Mouse (Mus musculus) embryo, embryonic 11 days (tissue): ENCODE measurements around the gene Pcx.

Experiments
- DNase-seq: peaks from one replicate; pipeline ENCODE4 v3.0.0-alpha.2; 2015

Gene Pcx

DNA sequence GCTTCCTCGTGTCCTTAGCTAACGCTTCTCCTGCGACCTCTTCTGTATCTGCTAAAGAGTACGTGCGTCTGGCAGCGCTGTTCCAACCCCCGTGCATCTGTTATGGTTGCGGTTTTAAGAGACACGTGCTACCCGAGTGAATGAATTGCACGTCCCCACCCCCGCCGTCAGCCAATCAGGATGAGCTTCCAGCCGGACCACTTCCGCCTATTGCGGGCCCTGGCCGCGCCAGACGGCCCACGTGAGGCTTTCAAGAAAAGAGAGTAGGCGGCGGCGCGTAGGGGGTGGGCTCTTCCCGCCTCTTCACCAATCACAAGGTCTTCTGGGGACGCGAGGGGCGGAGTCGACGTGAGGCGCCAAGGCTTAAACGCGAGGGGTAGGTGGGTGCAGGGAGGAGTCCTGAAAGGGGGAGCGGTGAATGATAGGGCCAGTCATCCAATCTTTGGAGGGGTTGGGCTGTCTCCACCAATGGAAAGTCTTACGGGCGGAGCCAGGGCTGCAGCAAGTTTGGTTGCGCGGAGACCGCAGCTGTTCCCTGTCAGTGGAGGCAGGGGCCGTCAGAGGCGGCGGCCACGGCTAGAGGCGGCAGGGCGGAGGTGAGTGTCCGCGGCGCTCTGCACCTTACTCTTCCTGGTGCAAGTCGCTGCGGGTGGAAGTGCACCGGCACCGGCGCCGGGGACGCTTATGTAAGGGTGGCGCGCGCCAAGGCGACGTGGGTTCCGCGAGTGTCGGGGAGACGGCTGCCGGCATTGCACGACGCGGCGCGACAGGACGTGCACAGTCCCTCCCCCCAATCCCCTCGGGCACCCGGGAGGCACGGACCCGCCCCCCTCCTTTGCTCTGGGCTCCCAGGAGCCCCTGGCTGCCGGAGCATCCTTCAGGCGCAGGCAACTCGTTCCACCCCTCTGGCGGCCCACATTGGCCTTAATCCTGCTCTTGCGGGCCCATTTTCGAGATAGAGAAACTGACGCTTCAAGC is at the start of gene Pcx:
Pcx (plus strand) TSS at position 487 of the 978 bp plus-strand sequence.
- peak; percentile 100 for DNase-seq

DNA sequence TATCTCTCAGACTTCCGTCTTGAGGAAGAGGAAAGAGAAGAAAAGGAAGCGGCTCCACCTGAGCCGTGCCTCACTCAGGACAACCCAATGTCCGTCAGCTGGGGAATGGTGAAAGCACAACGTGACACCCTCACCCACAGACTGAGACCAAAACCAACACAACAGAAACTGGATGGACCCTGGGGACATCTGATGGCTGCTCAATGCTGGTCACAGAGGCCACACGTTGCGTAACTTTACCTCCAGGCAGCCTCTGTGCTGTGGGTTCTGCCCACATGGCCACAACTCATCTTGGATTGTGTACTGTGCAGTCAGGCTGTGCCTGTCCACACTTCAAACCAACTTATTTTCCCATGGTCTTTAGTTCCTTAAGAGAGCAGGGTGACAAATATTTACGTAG is 48.3 kb upstream of the Pcx start:
- no peak for DNase-seq

DNA sequence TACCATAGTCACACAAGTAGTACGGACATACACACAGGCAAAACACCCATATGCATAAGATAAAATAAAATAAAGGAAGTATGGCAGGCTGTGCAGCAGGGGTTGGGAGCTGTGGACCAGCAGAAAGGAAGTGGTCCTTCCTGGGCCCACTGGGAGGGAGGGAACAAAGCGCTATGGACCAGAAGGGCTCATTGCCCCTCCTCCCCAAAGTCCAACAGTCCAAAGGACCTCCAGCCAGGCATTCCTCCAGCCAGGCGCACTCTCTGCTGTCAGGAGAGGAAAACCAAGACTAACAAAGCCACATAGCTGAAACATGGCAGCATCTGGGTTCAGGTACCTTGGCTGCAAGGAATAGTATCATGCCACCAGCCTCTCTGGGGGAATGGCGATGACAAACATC is 45.6 kb upstream of the Pcx start:
- no peak for DNase-seq

DNA sequence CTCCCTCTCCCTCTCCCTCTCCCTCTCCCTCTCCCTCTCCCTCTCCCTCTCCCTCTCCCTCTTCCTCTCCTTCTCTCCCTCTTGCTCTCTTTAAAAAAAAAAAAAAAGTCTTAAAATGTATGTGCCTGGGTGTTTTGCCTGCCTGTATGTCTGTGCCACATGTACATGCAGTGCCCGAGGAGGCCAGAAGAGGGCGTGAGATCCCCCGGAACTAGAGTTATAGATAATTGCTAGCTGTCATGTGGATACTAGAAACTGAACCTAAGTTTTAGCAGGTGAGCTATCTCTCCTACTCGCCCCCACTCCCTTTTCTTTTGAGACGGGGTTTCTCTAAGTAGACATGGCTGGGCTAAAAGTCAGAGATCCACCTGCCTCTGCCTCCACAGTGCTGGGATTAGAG is 41.9 kb upstream of the Pcx start:
- DNase-seq: no peak

DNA sequence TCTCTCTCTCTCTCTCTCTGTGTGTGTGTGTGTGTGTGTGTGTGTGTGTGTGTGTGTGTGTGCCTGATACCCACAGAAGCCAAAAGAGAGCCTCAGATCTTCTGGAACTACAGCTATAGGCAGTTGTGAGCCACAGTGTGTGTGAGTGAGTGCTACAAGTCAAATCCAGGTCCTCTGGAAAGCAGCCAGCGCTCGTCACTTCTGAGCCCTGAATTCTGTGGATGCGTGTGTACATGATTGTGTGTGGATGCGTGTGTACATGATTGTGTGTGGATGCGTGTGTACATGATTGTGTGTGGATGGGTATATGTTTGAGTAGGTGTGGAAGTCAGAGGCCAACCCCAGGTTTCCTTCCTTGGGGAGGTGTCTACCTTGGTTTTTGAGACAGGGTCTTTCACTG is 36.7 kb upstream of the Pcx start:
- DNase-seq: no peak

DNA sequence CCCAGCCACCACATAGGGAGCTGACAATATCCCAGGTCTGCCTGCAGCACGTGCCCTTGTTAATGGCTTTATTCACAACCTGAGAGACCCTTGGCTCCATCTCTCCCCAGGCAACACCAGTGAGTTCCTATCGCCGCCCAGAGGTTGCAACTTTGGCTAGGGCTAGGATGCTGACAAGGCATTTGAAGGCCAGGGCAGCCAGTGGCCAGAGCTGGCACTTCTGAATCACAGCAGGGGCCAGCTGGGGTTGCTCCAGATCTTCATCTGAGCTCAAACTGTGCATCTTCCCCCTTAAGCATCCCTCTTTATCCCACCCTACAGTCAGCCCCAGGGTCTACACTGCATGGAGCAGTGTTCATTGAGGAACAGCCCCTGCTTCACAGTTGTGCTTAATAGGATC is 35.5 kb upstream of the Pcx start:
- no peak for DNase-seq

DNA sequence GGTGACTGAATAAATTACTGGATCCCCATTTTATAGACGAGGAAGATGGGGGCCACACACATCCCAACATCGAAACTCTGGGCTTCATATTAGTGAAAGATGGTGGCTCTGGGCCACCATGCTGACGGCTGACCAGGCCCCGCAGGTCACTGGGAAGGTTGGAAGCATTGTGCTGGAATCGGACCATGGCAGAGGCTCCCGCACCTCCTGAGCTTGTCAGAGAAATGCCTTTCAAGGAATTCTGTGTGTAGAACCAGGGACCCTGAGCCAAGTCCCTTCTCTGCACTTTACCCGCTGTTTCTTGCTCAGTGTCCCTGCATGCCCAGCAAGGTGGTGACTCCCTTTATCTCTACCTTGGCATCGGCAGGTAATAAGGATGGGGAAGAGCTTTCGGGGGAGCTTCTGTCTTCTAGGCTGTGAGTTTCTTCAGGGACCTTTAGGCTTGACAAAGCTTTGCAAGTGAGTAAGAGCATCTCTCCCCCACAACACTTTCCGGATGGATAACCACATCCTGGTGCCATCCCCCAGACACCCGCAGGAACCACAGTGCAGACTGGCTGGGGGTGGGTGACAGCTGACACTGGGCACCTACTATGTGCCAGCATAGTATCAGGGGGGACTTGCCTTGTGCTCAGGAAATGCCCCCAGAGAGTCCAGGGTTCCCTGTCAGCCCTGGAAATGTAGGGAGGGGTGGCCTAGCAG is 34.9 kb upstream of the Pcx start:
- DNase-seq: no peak

DNA sequence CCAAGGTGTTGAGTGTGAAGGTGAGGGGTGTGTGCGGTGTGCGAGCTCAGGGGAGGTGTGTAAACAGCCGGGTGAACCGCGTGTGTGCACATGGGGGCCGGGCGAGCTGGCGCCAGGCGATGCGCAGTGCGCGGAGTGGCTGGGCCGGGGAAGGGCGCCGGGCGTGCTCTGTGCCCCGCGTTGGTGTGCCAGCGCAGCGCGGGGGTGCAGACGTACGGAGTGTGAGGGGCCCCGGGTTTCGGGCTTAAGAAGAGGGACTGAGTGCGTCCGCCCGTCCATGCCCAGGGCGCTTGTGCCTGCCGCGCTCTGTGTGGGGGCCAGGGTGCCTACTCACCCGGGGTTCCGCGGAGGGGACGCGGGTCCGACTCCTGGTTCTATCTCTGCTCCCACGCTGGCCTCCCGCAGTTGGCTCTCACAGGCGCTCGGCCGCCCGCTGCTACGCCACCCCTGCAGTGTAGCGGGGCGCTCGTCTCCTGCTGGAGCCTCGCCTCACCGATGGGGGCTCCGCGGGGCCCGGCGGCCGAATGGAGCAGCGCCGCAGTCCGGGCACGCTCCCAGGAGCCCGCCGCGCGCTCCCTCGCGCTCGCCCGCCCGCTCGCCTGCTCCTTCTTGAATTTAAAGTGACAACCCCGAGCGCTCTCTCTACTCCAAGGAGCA is 33.5 kb upstream of the Pcx start:
- peak; percentile 75 for DNase-seq

DNA sequence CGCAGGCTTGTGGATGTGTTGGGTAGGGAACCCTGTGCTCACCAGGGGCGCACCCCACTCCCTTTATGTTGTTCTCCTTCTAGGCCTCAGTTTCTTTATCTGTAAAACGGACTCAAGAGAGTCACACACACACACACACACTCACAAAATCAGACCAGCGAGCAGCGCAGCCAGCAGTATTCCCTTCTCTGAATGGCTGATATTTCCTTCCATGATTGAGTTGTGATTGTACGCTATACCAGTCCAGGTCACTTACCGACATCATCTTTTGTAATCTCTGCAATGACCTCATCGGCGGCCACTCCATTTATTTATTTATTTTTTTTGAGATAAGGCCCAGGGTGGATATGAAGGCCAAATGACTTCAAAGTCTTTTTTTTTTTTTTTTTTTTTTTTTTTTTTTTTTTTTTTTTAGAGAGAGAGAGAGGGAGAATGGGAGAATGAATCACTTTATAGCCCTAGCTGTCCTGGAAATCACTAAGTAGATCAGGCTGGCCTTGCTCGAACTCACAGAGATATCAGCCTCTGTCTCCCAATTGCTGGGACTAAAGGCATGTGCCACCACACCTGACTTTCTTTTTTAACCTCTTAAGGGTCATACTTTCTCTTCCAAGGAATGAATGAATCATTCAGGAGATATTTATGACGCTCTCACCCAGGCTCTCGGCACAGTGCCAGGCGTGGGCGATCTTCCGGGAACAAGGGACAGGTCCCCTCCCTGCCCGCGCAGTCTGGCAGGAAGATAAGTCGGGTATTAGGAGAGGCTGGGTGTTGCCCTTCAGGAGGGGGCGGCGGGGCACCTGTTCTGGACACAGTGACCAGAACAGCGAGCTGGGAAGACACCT is 32.7 kb upstream of the Pcx start, which contains the start of gene Syt12:
Syt12 (minus strand) TSS at position 103 of the 845 bp plus-strand sequence.
- no peak for DNase-seq

DNA sequence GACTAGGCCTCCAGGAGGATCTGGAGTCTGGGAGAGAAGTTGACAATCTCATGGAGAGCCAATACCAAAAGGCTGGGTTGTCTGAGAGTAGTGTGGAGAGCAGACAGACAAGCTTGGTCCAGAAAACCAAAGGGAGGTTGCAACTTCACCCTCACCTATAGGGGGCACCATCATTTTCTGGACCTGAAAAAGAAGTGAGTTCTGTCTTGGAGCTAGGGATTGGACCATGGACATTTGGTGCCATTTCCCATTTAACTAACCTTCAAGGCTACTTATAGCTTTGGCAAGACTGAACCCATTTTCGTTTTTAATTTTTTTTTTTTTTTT is 32.1 kb upstream of the Pcx start:
- peak; percentile 35 for DNase-seq

DNA sequence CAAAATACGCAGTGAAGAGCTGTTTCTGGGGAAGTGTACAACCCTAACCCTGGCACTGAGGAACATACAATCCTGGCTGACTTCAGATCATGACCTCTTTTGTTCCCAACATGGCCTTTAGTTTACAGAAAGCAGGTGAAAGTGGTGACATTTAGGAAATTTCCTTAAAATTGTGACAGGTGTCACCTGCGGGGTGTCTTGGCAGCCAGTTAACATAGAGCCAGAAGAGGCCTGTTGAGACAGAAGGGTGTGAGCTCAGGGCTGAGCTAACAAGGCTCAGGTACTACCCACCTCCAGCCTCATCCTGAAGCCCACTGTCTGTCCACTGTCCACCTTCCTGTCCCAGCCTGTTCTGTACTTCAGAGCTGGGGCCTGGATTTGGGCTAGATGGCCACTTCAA is 30.2 kb upstream of the Pcx start:
- DNase-seq: no peak

DNA sequence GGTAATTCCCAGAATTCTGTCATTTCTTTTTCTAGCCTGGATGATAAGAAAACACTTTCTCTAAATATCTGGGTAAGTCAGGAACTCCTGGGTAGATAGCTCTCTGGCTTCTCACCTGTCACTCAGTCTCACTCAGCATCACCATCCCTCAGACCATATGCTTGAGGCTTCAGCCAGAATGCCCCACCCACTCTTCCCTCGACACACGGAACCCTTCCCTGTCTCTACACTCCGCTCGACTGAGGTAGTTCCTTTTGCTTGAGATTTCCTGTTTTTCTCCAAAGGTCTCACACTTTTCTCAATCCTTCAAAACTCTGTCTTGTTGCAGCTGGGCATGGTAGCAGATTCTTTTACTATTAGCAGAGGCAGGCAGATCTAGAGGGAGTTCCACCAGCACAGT is 28.9 kb upstream of the Pcx start:
- no peak for DNase-seq

DNA sequence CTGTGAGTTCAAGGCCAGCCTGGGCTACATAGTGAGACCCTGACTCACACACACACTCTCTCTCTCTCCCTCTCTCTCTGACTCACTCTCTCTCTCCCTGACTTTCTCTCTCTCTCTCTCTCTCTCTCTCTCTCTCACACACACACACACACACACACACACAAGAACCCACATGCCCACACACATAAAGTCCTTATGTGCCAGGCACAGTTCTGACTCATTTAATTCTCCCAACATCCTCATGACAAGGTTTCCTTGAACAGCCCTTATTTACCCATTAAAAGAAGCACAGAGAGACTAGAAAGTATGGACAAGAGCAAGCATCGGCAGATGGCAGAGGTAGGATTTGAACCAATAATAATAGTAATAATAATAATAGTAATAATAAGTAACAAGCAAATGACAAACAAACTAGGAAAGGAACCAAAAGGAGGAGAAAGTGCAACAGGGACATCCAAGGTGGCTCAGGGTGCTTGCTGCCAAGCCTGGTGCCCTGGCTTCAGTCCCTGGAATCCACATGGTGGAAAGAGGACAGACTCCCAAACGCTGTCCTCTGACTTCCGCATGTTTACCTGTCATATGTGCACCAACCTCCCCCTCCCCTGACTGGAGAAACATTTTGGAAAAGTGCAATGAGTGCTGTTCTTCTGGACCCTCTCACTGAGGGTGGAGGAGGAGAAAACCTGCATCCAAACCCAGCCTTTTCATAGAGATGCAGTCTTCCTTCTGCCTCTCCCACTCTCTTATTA is 28.0 kb upstream of the Pcx start:
- DNase-seq: no peak

DNA sequence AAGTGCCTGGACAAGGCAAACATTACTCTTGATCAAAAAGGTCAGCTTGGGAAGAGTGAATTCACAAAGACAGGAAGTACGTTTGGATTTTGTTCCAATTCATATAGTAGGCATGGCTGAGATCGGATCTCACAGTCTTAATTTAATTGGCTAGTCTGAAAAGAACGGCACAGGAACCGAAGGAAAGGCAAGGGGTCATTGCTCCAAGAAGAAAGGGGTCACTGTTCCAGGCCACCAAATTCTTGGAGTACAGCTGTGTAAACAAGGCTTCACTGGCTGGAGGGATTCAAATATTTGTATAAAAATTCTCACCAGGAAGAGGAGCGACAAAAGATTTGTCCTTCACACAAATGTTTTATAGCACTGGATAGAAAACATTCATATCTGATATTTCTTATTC is 25.3 kb upstream of the Pcx start:
- peak; percentile 50 for DNase-seq

DNA sequence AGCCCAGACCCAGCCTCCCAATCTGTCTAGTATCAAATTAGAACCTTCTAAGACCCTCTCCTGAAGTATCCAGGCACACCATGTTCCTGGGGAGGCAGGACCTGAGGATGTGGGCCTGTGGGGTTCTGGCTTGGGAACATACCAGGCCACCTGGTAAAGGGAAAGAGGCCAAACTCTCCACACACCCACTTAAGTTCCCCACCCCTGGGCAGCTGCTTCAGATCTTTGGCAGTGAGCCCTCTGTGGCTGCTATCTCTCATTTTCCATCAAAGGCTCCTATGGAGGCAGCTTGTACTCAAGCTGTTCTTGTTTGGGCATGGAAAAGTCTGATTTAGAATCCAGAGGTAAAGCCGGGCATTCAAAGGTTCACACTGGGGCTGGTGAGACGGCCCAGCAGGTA is 22.4 kb upstream of the Pcx start:
- no peak for DNase-seq

DNA sequence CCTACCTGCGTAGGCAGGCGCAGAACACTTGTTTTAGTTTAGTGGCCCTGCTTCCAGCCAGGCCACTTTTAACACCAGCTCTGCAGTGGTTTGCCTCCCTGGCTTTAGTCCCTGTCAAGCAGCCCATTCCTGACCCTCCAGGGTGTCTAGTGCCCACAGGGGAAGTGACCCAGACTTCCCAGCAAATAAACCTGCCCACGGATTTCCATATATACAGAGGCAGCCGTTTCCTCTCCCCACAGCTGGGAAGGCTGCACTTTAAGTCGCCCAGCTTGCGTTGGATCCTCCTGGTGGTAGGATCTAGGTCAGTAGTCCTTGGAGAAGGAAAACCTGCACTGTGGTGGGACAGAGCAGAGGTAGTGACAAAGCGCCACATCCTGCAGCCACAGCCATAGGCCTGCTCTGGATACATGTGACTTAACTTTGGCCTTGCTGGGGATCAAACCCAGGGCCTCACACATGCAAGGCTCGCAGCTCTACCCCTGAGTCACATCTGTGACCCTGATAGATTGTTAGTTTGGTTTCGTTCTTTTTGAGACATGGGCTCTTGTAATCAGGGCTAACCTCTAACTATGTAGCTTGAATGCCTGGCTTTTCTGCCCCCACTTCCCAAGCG is 19.1 kb upstream of the Pcx start:
- peak; percentile 34 for DNase-seq

DNA sequence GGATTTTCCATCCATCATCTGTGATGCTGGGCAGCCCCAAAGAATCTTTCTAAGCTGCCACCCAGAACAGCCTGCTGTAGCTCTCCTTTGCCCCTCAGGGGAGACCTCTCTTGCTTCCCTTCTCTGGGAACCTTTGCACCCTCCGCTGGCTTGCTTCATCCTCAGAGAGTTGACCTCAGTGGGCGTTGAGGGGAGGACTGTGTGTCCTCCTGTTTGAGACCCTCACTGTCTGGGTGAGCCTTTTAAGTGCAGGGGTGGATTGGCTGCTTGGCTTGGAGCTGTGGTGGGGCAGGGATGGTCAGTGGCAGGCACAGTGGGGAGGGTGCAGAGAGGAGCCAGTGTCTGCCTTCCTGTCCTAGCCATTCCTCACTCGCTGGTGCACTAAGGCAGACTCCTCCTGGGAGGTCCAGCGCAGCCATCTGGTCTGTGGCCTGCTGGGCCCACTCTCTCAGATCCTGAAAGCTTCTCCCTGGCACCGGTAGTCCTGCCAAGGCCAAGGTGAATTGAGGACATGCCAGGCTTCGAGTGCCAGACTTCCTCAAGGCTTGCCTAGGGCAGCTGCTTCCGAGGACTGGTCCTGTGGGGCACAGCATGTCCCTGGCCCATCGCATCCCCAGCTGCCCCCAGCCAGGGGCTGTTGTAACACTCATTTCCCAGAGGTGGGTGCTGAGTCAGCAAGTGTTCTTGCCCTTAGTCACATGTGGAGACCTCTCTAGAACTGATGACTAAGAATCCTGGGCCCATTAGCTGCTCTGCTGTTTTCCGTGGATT is 17.6 kb upstream of the Pcx start:
- no peak for DNase-seq

DNA sequence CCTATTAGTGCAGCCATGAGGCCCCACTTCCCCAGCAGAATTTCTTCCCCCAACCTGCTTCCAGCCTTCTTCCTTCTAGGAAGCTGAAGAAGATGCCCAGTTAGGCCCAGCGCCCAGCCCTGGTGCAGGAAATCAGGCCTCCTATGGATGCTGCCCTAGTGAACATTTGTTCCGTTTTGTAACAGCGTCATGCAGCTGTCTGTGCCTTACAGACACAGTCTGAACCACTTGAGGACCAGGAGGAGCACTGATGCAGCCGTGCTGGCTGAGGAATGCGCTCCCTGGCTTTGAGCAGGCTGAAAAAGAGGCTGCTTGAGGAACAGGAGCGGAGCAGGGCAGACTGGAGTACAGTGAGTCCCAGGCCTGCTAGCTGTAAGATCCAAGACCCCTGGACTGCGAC is 15.6 kb upstream of the Pcx start:
- no peak for DNase-seq

DNA sequence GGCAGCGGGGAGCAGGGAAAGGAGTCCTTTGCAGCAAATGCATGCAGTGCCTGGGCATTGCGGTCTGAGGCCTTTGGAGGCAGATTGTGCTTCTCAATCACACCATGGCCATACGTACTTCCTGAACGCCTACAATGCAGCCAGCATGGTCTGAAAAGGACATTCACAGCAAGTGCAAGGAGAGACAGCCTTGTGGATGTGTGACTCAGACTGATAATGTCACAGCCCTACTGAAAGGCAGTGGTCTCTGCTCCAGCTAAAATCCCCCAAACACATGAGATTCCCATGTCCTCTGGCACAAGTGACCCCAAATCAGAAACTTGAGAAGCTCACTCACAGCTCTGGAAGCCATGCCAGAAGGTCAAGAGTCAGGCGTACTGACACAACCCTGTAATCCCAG is 14.5 kb upstream of the Pcx start:
- DNase-seq: no peak

DNA sequence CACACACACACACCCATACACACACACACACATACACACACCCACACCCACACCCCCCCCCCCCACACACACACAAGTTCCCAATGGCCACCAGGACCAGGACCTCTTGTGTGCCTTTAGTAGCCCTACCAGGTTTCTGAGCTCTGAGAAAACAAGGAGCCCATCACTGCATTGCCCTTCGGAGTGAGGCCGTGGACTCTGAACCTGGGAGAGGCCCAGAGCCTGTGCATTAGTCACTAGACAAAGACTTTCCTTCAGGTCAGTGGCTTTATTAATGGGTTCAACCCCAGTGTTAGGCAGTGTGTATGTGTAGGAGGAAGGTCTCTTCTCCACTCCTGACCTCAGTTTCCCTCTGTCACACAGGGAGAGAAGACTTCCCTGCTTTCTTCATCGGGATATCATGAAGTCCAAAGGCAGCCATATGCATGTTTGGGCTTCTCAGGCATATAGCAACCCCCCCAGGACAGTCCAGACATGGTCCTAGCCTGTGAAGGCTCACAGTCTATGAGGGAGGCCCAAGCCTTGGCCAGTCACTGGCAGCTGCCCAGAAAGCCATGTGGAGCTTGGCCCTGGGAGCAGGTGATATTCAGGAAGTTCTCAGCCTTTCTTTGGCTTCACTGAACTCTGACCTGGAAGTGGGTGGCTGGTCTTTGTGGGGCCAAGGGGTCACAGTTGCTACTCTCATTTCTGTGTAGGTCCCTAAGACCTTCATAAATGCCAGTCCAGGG is 13.6 kb upstream of the Pcx start:
- DNase-seq: no peak
